Mouse (Mus musculus) large intestine, adult 2 months (tissue): Measurements from ENCODE around the gene Tulp1. TPM values are rescaled to one million over a fixed set of nuclear protein-coding genes. Genes with fewer than 3 reads are reported as not detected.
"Not testable (repeated sequence)": the region's sequence is repeated elsewhere in the genome, so short reads cannot be mapped to it uniquely, and the experiment has no call there.

Experiments used
- DNase-seq: peaks from one replicate; pipeline ENCODE4 v3.0.0-alpha.2; 2012; ENCODE audit warnings: low read depth, low spot score
- WGBS: fragments of 180-500 bp; shearing (Covaris S2); methylation state at CpG from one replicate; pipeline ENCODE4 v1.1.7; 2018; 5-methylcytosine and 5-hydroxymethylcytosine counted together
- polyA plus RNA-seq: library from polyadenylated mRNA; depleted of rRNA; stranded (reverse); fragments of >200 nt; gene quantifications from 2 replicates; pipeline ENCODE4 v1.2.3, GENCODE M21; 2012; rRNA removed

The Tulp1 gene
- polyA plus RNA-seq, 1 experiment: 0.51 TPM

- 100% methylated on average over 7 of the region's 7 CpGs for WGBS
- not testable (repeated sequence) for DNase-seq
Measured at GRCm38 (mm10) chr17:28324416-28324815, 40.6 kb downstream of the Tulp1 start.

- DNase-seq: no peak
- 89% methylated on average over 8 of the region's 8 CpGs for WGBS
Measured at GRCm38 (mm10) chr17:28323786-28324185, 41.2 kb downstream of the Tulp1 start.

GRCm38 (mm10) chr17:28321700-28322099 is 43.3 kb downstream of the Tulp1 start:
- 98% methylated on average over 4 of the region's 4 CpGs for WGBS
- no peak for DNase-seq

- no peak for DNase-seq
- WGBS: 88% methylated on average over 9 of the region's 9 CpGs
Measured at GRCm38 (mm10) chr17:28317725-28318124, 47.3 kb downstream of the Tulp1 start.

GRCm38 (mm10) chr17:28317091-28317490 is 47.9 kb downstream of the Tulp1 start:
- no peak for DNase-seq
- 69% methylated on average over 8 of the region's 8 CpGs for WGBS

GRCm38 (mm10) chr17:28316476-28316875 is 48.5 kb downstream of the Tulp1 start:
- 91% methylated on average over 9 of the region's 9 CpGs for WGBS
- no peak for DNase-seq

GRCm38 (mm10) chr17:28315611-28316160 is 49.3 kb downstream of the Tulp1 start:
- no peak for DNase-seq
- WGBS: 94% methylated on average over 20 of the region's 20 CpGs

GRCm38 (mm10) chr17:28313880-28314225 is 51.2 kb downstream of the Tulp1 start:
- under 1% methylated on average over 11 of the region's 11 CpGs for whole genome bisulfite sequencing
- DNase-seq: no peak

- WGBS: under 1% methylated on average over 69 of the region's 69 CpGs
- DNase-seq: peak; percentile 99
Measured at GRCm38 (mm10) chr17:28313212-28313879, 51.7 kb downstream of the Tulp1 start, which contains the start of gene Fance. TSS of gene Fance (plus strand) at chr17:28313519.

GRCm38 (mm10) chr17:28312232-28313211 is 52.5 kb downstream of the Tulp1 start:
- no peak for DNase-seq
- 30% methylated on average over 17 of the region's 17 CpGs for WGBS

- WGBS: 91% methylated on average over 5 of the region's 5 CpGs
- DNase-seq: no peak
Measured at GRCm38 (mm10) chr17:28311366-28312132, 53.5 kb downstream of the Tulp1 start.

- 69% methylated on average over 3 of the region's 3 CpGs for WGBS
- DNase-seq: no peak
Measured at GRCm38 (mm10) chr17:28310831-28311230, 54.2 kb downstream of the Tulp1 start.

- WGBS: 9% methylated on average over 18 of the region's 18 CpGs
- DNase-seq: no peak
Measured at GRCm38 (mm10) chr17:28308297-28309195, 56.5 kb downstream of the Tulp1 start.

- DNase-seq: no peak
- WGBS: 57% methylated on average over 10 of the region's 10 CpGs
Measured at GRCm38 (mm10) chr17:28305172-28305571, 59.9 kb downstream of the Tulp1 start.

Other genes starting within 250 kb of the Tulp1 start
- gene Scube3, start 223.1 kb downstream of the Tulp1 start, polyA plus RNA-seq: 0.47 and 0.82 TPM in 2 replicates
- gene Zfp523, start 188.1 kb downstream of the Tulp1 start, polyA plus RNA-seq: 21.2 and 28.2 TPM in 2 replicates
- 5.9 and 7.2 TPM in 2 replicates for gene Def6, start 157.4 kb downstream of the Tulp1 start, polyA plus RNA-seq
- gene Ppard, start 132.5 kb downstream of the Tulp1 start, polyA plus RNA-seq: 139 and 154 TPM in 2 replicates
- 8.7 and 11.2 TPM in 2 replicates for gene Fance, start 51.7 kb downstream of the Tulp1 start, polyA plus RNA-seq
- gene Rpl10a, start 36.8 kb downstream of the Tulp1 start, polyA plus RNA-seq: 2,568 and 3,337 TPM in 2 replicates
- 21.6 and 23.5 TPM in 2 replicates for gene Tead3, start 14.4 kb downstream of the Tulp1 start, polyA plus RNA-seq
- gene Fkbp5, start 152.3 kb upstream of the Tulp1 start, polyA plus RNA-seq: 12.8 and 17.9 TPM in 2 replicates
- gene Armc12, start 165.6 kb upstream of the Tulp1 start, polyA plus RNA-seq: not detected in 2 replicates
- 0.38 TPM in 1 of 2 replicates, not detected in the other for gene Clpsl2, start 184.2 kb upstream of the Tulp1 start, polyA plus RNA-seq
- gene Clps, start 195.5 kb upstream of the Tulp1 start, polyA plus RNA-seq: 606 and 786 TPM in 2 replicates
- gene Lhfpl5, start 210.4 kb upstream of the Tulp1 start, polyA plus RNA-seq: 0.63 and 0.84 TPM in 2 replicates